ENCODE assay signal across 12 mouse cellular contexts in the genomic region with DNA sequence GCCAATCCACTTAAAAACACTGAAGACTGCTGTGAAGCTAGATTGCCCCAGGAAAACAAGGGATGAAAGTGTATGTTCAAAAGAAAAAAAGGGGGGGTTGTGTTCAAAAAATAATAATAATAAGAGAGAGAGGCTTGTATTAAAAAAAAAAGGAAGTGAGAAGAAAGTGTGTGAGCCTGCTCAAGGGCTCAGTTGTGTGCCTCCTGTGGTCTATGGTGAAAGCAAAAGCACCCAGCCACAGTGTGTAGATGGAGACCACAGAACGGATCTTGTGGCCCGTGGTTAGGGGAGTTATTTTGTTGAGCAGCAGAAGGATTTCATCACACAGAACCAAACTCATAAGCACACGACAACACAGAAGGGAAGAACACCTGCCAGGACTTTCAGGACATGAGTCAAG. TPM values are rescaled to one million over a fixed set of nuclear protein-coding genes. Genes with fewer than 3 reads are reported as not detected.
DNase-seq lines count a peak whose midpoint lies in the region; ATAC-seq lines count a peak whose summit lies in the region.
"Had no signal": no experiment of that assay in that cellular context is flagged by ENCODE, and none has a peak within 500 bp of the region (broad histone marks: within the 10 kb centered on the region; RNA-seq: fewer than 3 reads in every experiment).

No protein-coding gene starts in this region.

- DNase-seq in CD4-positive, CD25-positive, alpha-beta regulatory T cell, adult 2 months (ENCODE audit: low read depth, low spot score), result peak; percentile 82
- DNase-seq in thymus, postnatal 0 days (ENCODE audit: low spot score), result peak; percentile 72
- no peak for DNase-seq in layer of hippocampus, adult 9-10 months (ENCODE audit: low spot score)
- DNase-seq in embryo, embryonic 10.5 days (ENCODE audit: low spot score), result no peak
- no peak for DNase-seq in adrenal gland, postnatal 36 days
- DNase-seq: adrenal gland, adult 8-10 months; embryo, embryonic 11 days; kidney, adult 9 months; layer of hippocampus, postnatal 36 days had no signal

- ATAC-seq in activated CD4-positive, CD25-positive, alpha-beta regulatory T cell, adult 4 months, result peak; percentile 83
- peak; percentile 80 for ATAC-seq in megakaryocyte progenitor cell, adult 5-6 weeks (replicated peaks; ENCODE audit: poor library complexity)

RNA-seq across cellular contexts. Expression of a gene that starts 2.8 kb away (rescaled TPM):
- 10 to 100 TPM; 14.3 to 16.1 TPM for polyA plus RNA-seq in activated CD4-positive, CD25-positive, alpha-beta regulatory T cell, adult 4 months (2017; shearing (Covaris generic))
- total RNA-seq in megakaryocyte progenitor cell, adult 5-6 weeks (2015), result 4.0 and 5.6 TPM in 2 replicates
- 9.8 and 12.0 TPM in 2 replicates for total RNA-seq in megakaryocyte progenitor cell, adult 5-6 weeks (2017)
- 16.4 and 17.7 TPM in 2 replicates for polyA plus RNA-seq in thymus, postnatal 0 days (2015; fragmentation: Nextera tagmentation; extraction: Ambion mirVana)
- 10 to 100 TPM in 1 of 2 experiments, 1 to 10 TPM in 1; 9.9 to 14.3 TPM for total RNA-seq in adrenal gland, postnatal 36 days (2021)

RNA-seq across cellular contexts. Expression of a gene that starts 8.4 kb away (rescaled TPM):
- 10 to 100 TPM; 12.6 to 13.2 TPM for polyA plus RNA-seq in activated CD4-positive, CD25-positive, alpha-beta regulatory T cell, adult 4 months (2017; shearing (Covaris generic))
- 22.2 and 24.7 TPM in 2 replicates for total RNA-seq in megakaryocyte progenitor cell, adult 5-6 weeks (2015)
- total RNA-seq in megakaryocyte progenitor cell, adult 5-6 weeks (2017), result 16.6 and 35.5 TPM in 2 replicates
- polyA plus RNA-seq in thymus, postnatal 0 days (2015; fragmentation: Nextera tagmentation; extraction: Ambion mirVana), result 9.8 and 12.5 TPM in 2 replicates
- 10 to 100 TPM; 13.4 to 16.4 TPM for total RNA-seq in adrenal gland, postnatal 36 days (2021)

RNA-seq across cellular contexts. Expression of a gene that starts 9.2 kb away (rescaled TPM):
- polyA plus RNA-seq in activated CD4-positive, CD25-positive, alpha-beta regulatory T cell, adult 4 months (2017; shearing (Covaris generic)), result 1 to 10 TPM; 1.1 to 2.1 TPM
- total RNA-seq in megakaryocyte progenitor cell, adult 5-6 weeks (2015), result 0.49 TPM in 1 of 2 replicates, not detected in the other
- 0.04 and 0.47 TPM in 2 replicates for total RNA-seq in megakaryocyte progenitor cell, adult 5-6 weeks (2017)
- polyA plus RNA-seq in thymus, postnatal 0 days (2015; fragmentation: Nextera tagmentation; extraction: Ambion mirVana), result 1.2 TPM in 2 replicates
- total RNA-seq in adrenal gland, postnatal 36 days (2021), result 10 to 100 TPM in 1 of 2 experiments, 1 to 10 TPM in 1; 8.8 to 10.6 TPM

RNA-seq across cellular contexts. Expression of a gene that starts 18.1 kb away (rescaled TPM):
- 10 to 100 TPM; 21.2 to 22.5 TPM for polyA plus RNA-seq in activated CD4-positive, CD25-positive, alpha-beta regulatory T cell, adult 4 months (2017; shearing (Covaris generic))
- not detected in 2 replicates for total RNA-seq in megakaryocyte progenitor cell, adult 5-6 weeks (2015)
- 0.10 TPM in 1 of 2 replicates, not detected in the other for total RNA-seq in megakaryocyte progenitor cell, adult 5-6 weeks (2017)
- 4.9 and 5.6 TPM in 2 replicates for polyA plus RNA-seq in thymus, postnatal 0 days (2015; fragmentation: Nextera tagmentation; extraction: Ambion mirVana)
- 1 to 10 TPM; 2.5 to 3.7 TPM for total RNA-seq in adrenal gland, postnatal 36 days (2021)
- polyA plus RNA-seq: erythroblast, embryonic 14.5 days had no signal

RNA-seq across cellular contexts. Expression of a gene that starts 42.4 kb away (rescaled TPM):
- polyA plus RNA-seq in activated CD4-positive, CD25-positive, alpha-beta regulatory T cell, adult 4 months (2017; shearing (Covaris generic)), result 1 to 10 TPM; 8.8 to 9.1 TPM
- 10.1 and 13.4 TPM in 2 replicates for total RNA-seq in megakaryocyte progenitor cell, adult 5-6 weeks (2015)
- 12.2 and 14.4 TPM in 2 replicates for total RNA-seq in megakaryocyte progenitor cell, adult 5-6 weeks (2017)
- 17.1 and 18.1 TPM in 2 replicates for polyA plus RNA-seq in thymus, postnatal 0 days (2015; fragmentation: Nextera tagmentation; extraction: Ambion mirVana)
- 10 to 100 TPM; 29.8 to 44.9 TPM for total RNA-seq in adrenal gland, postnatal 36 days (2021)

Comparison
In these comparisons a context has a peak if more than half of its experiments do, and no peak if none do; other contexts are left out.
1. DNase-seq: peak in CD4-positive, CD25-positive, alpha-beta regulatory T cell, adult 2 months (single experiment) and thymus, postnatal 0 days (single experiment); none in layer of hippocampus, adult 9-10 months (single experiment), embryo, embryonic 10.5 days (single experiment) and adrenal gland, postnatal 36 days (0 of 2).
2. RNA of a gene that starts 9.2 kb away (total RNA-seq): 8.8 to 10.6 TPM in adrenal gland, postnatal 36 days; 0.04 to 0.49 TPM in megakaryocyte progenitor cell, adult 5-6 weeks; every median in the first group is over 4 times any median in the second.